Mouse (Mus musculus): ENCODE results near the gene Plet1. TPM values are rescaled to one million over a fixed set of nuclear protein-coding genes. Genes with fewer than 3 reads are reported as not detected.

Plet1 gene
- total and polyA plus RNA-seq, 3 experiments, result 0.08 to 0.19 TPM; not detected in 1

DNA sequence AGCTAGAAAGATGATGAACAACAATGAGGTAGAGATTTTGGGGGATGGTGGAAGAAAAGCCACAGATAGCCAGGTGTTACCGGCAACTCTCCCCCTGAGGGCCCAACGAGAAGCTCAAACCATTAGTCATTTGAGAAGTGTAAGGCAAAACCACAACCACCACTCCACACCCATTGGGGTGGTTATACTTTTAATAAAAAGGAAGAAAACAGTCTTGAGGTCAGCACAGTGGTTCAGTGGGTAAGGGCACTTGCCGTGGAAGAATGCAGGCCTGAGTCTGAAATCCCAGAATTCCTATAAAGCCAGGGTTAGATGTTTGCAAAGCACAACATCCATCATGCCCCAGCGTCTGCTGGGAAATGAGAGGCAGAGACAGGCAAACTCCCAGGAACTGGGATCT is 43.0 kb downstream of the Plet1 start:
- Histone ChIP-seq H3K4me2 (ENCODE audit: insufficient read depth, low read depth, poor library complexity, severe bottlenecking) (no peak overlapping the region), H3K27me3 (replicated peaks) (peaks cover 4% of the 10 kb centered on the region), H3K79me2 (replicated peaks; ENCODE audit: control insufficient read depth, extremely low read depth, insufficient read depth, poor library complexity, severe bottlenecking) (no peaks in the 10 kb centered on the region), H3K27ac (ENCODE audit: insufficient read depth, low read depth) (no peak overlapping the region), H3K9me3 (replicated peaks; ENCODE audit: low read length) (no peaks in the 10 kb centered on the region), H3K4me1 (ENCODE audit: control insufficient read depth in 1 of 2, insufficient read depth in 2 of 2) (peaks cover 14 to 32% of the 10 kb centered on the region in 2 experiments), H3K9ac (ENCODE audit: insufficient read depth, low read depth) (no peak overlapping the region), H3K36me3 (replicated peaks in 1 of 2; ENCODE audit: control insufficient read depth in 1 of 2, insufficient read depth in 1 of 2, low read length in 1 of 2) (no peaks in the 10 kb centered on the region), H3K4me3 (replicated peaks in 1 of 3; ENCODE audit: low read depth in 2 of 3, low read length in 2 of 3, poor library complexity in 1 of 3) (no peak overlapping the region)
- dilution Hi-C loops (cut with MboI; ENCODE audit: extremely low pct_ligation_motif_present, extremely low pct_unique_long_range_greater_than_20kb, low sequenced_read_pairs) (no loop called here), in situ Hi-C loops (cut with MboI; ENCODE audit: low pct_ligation_motif_present, low pct_unique_long_range_greater_than_20kb, low sequenced_read_pairs) (loop anchor here (5.0 to 25.0 kb wide), 2 partner anchors 50 to 1000 kb away; no protein-coding TSS in a partner anchor)
- peak; percentile 79 for DNase-seq (ENCODE audit: extremely low read depth)
- peak; percentile 94 for TF ChIP-seq EP300 (IDR thresholded peaks at IDR 0.05; ENCODE audit: low read length)
- TF ChIP-seq CHD1 (IDR thresholded peaks at IDR 0.05; ENCODE audit: low read depth, low read length), result no peak
- TF ChIP-seq USF2 (conservative IDR thresholded peaks at IDR 0.05; ENCODE audit: low read depth, low read length), result no peak
- TF ChIP-seq TBP (conservative IDR thresholded peaks at IDR 0.05; ENCODE audit: low read depth, low read length), result no peak
- peak; percentile 13; the same call in 1 of the 2 replicates for TF ChIP-seq MYC (IDR thresholded peaks at IDR 0.05; ENCODE audit: low read depth, low read length)
- no peak for TF ChIP-seq PAX5 (IDR thresholded peaks at IDR 0.05; ENCODE audit: low read length)
- no peak; the same call in 1 of the 2 replicates for TF ChIP-seq RAD21 (IDR thresholded peaks at IDR 0.05; ENCODE audit: low read depth, low read length)
- TF ChIP-seq ZMIZ1 (IDR thresholded peaks at IDR 0.05; ENCODE audit: low read depth, low read length), result no peak
- TF ChIP-seq HCFC1 (IDR thresholded peaks at IDR 0.05; ENCODE audit: low read depth, low read length), result 0 out of 2 replicates have a peak, but pooled peaks have one; percentile 31
- TF ChIP-seq CHD2 (IDR thresholded peaks at IDR 0.05; ENCODE audit: low read length), result peak; percentile 78
- TF ChIP-seq MAZ (IDR thresholded peaks at IDR 0.05; ENCODE audit: low read depth, low read length), result no peak
- peak; percentile 79 for TF ChIP-seq JUN (IDR thresholded peaks at IDR 0.05; ENCODE audit: insufficient read depth, low read depth, low read length)
- peak; percentile 79 for TF ChIP-seq MEF2A (IDR thresholded peaks at IDR 0.05; ENCODE audit: borderline replicate concordance, low read depth, low read length)
- peak; percentile 80 for TF ChIP-seq BHLHE40 (IDR thresholded peaks at IDR 0.05; ENCODE audit: low read depth, low read length)
- TF ChIP-seq TCF12 (IDR thresholded peaks at IDR 0.05; ENCODE audit: low read depth, low read length), result peak; percentile 95
- TF ChIP-seq ZKSCAN1 (IDR thresholded peaks at IDR 0.05; ENCODE audit: borderline replicate concordance, low read depth, low read length), result no peak
- no peak for TF ChIP-seq GABPA (IDR thresholded peaks at IDR 0.05; ENCODE audit: insufficient replicate concordance, low read depth, low read length)
- TF ChIP-seq E2F4 (IDR thresholded peaks at IDR 0.05; ENCODE audit: insufficient replicate concordance, low read depth, low read length), result no peak
- TF ChIP-seq SIN3A (IDR thresholded peaks at IDR 0.05; ENCODE audit: low read length), result 0 out of 2 replicates have a peak, but pooled peaks have one; percentile 30
- no peak for TF ChIP-seq USF1 (IDR thresholded peaks at IDR 0.05; ENCODE audit: low read depth, low read length)
- no peak for TF ChIP-seq NELFE (IDR thresholded peaks at IDR 0.05; ENCODE audit: low read depth, low read length)
- TF ChIP-seq ETS1 (conservative IDR thresholded peaks at IDR 0.05; ENCODE audit: low read depth, low read length), result peak; percentile 73
- no peak; the same call in 1 of the 2 replicates for TF ChIP-seq ZC3H11A (IDR thresholded peaks at IDR 0.05; ENCODE audit: low read depth, low read length)
- TF ChIP-seq ZNF384 (IDR thresholded peaks at IDR 0.05; ENCODE audit: low read depth, low read length), result no peak
- no peak for TF ChIP-seq SMC3 (IDR thresholded peaks at IDR 0.05; ENCODE audit: low read depth, low read length)
- peak; percentile 92 for TF ChIP-seq RCOR1 (conservative IDR thresholded peaks at IDR 0.05; ENCODE audit: low read depth, low read length)
- no peak for TF ChIP-seq UBTF (IDR thresholded peaks at IDR 0.05; ENCODE audit: low read depth, low read length)
- TF ChIP-seq ELF1 (IDR thresholded peaks at IDR 0.05; ENCODE audit: low read depth, low read length), result no peak
- TF ChIP-seq MAFK (IDR thresholded peaks at IDR 0.05; ENCODE audit: insufficient replicate concordance, low read length), result peak; percentile 88
- no peak for TF ChIP-seq MAX (IDR thresholded peaks at IDR 0.05; ENCODE audit: low read length)
- TF ChIP-seq CTCF (conservative IDR thresholded peaks at IDR 0.05 in 1 of 2, IDR thresholded peaks at IDR 0.05 in 1 of 2; ENCODE audit: low read depth in 2 of 2, low read length in 2 of 2), result no peak
- TF ChIP-seq KAT2A (IDR thresholded peaks at IDR 0.05; ENCODE audit: insufficient replicate concordance, low read length), result no peak
- TF ChIP-seq NRF1 (IDR thresholded peaks at IDR 0.05; ENCODE audit: low read depth, low read length), result no peak
- peak; percentile 95 for TF ChIP-seq JUND (conservative IDR thresholded peaks at IDR 0.05; ENCODE audit: low read depth, low read length)
- peak; percentile 97 for TF ChIP-seq IRF4 (IDR thresholded peaks at IDR 0.05; ENCODE audit: low read depth, low read length)
- TF ChIP-seq POLR2AphosphoS2 (IDR thresholded peaks at IDR 0.05; ENCODE audit: low read depth, low read length), result no peak
- TF ChIP-seq MXI1 (IDR thresholded peaks at IDR 0.05; ENCODE audit: low read depth, low read length), result no peak
- TF ChIP-seq POLR2A (IDR thresholded peaks at IDR 0.05; ENCODE audit: low read depth, low read length), result no peak

Data from CH12.LX (cell line).